Mouse (Mus musculus) spleen, adult 2 months (tissue): ENCODE data around the gene Bpgm. TPM values are rescaled to one million over a fixed set of nuclear protein-coding genes. Genes with fewer than 3 reads are reported as not detected.

Experiments
- DNase-seq, 2 experiments: peaks; one replicate each; pipeline versions ENCODE4 v3.0.0 to v3.0.0-alpha.2; 2012 to 2021; ENCODE audit warnings: low spot score in 2 of 2, low read depth in 1 of 2
- H3K27ac ChIP-seq: fragments of 200-500 bp; 2 replicates; pipeline ENCODE4 v1.5.1; 2012; ENCODE audit warnings: low read length, inconsistent platforms; ENCODE audit not compliant: insufficient read depth
- H3K27me3 ChIP-seq: fragments of 200-500 bp; 2 replicates; pipeline ENCODE4 v1.6.1; 2012; ENCODE audit warnings: mild to moderate bottlenecking, moderate library complexity, low read length, inconsistent platforms; ENCODE audit not compliant: control insufficient read depth, insufficient read depth
- H3K36me3 ChIP-seq: fragments of 200-500 bp; 2 replicates; pipeline ENCODE4 v1.6.1; 2012; ENCODE audit warnings: mild to moderate bottlenecking, low read length, inconsistent platforms; ENCODE audit not compliant: control insufficient read depth, insufficient read depth
- H3K4me1 ChIP-seq: fragments of 200-500 bp; 2 replicates; pipeline ENCODE4 v1.6.1; 2011; ENCODE audit warnings: inconsistent platforms; ENCODE audit not compliant: control insufficient read depth, insufficient read depth, insufficient read length
- H3K4me3 ChIP-seq: fragments of 200-500 bp; 2 replicates; pipeline ENCODE4 v1.5.1; 2011; ENCODE audit warnings: mild to moderate bottlenecking, inconsistent platforms; ENCODE audit not compliant: insufficient read depth, insufficient read length; ENCODE audit errors: extremely low read depth
- CTCF ChIP-seq: fragments of 200-500 bp; IDR thresholded peaks from 2 replicates; pipeline ENCODE4 v1.5.1; 2011; ENCODE audit warnings: mild to moderate bottlenecking, inconsistent platforms; ENCODE audit not compliant: insufficient read depth, insufficient read length, insufficient replicate concordance; ENCODE audit errors: extremely low read depth
- POLR2A ChIP-seq: fragments of 200-500 bp; IDR thresholded peaks from 2 replicates; pipeline ENCODE4 v1.6.1; 2011; ENCODE audit warnings: low read depth, low read length, inconsistent platforms
- WGBS: fragments of 180-500 bp; shearing (Covaris S2); methylation state at CpG from one replicate; pipeline ENCODE4 v1.1.7; 2018; 5-methylcytosine and 5-hydroxymethylcytosine counted together
- polyA plus RNA-seq: library from polyadenylated mRNA; depleted of rRNA; stranded (reverse); fragments of >200 nt; gene quantifications from 2 replicates; pipeline ENCODE4 v1.2.3, GENCODE M21; 2012

The Bpgm gene
- polyA plus RNA-seq, 1 experiment, result 158 TPM

DNA sequence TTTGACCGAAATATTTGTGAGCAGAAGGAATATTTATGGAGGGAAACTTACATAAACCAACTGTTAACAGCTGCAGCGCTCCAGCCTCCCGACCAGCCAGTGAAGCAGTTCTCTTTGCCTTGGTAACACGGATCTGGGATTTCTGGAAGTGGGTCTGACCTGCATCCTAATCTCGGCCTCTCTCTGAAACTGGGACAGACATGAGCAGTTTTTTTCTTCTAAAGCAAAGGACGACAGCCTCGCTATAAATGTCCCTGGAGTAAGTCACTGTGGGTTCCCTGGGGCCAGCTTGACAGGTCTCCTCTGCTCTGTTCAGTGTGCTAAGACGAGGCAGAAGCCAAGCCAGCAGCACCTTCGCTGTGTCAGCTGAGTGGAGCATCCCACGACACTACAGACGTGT is 29.9 kb downstream of the Bpgm start:
- H3K27me3 ChIP-seq, result no peaks in the 10 kb centered on the region
- DNase-seq, result no peak
- no peaks in the 10 kb centered on the region for H3K4me1 ChIP-seq
- H3K27ac ChIP-seq, result no peak overlapping the region
- H3K4me3 ChIP-seq, result no peak overlapping the region
- WGBS, result 89% methylated on average over 11 of the region's 11 CpGs
- no peak for TF ChIP-seq CTCF
- TF ChIP-seq POLR2A, result no peak
- H3K36me3 ChIP-seq, result peaks cover 10% of the 10 kb centered on the region

DNA sequence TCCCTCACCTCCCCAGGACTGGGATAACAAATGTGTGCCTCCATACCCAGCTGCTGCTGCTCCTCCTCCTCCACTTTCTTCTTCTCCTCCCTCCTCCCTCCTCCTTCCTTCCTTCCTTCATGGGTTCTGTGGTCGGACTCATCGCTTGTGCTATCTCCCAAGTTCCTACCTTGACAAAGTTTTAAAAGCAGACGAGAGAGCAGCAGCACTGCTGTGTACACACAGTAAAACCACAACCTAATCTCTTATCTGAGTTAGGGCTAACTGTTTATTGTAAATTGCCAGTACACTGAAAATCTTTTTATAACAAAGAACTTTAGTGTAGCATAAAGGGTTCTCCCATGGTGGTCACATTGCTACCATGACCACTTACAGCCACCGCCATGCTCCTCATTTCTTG is 31.6 kb downstream of the Bpgm start:
- H3K4me1 ChIP-seq, result no peaks in the 10 kb centered on the region
- DNase-seq, result no peak
- WGBS, result 32% methylated on average over 4 of the region's 4 CpGs
- no peak overlapping the region for H3K27ac ChIP-seq
- H3K36me3 ChIP-seq, result peaks cover 10% of the 10 kb centered on the region
- TF ChIP-seq POLR2A, result no peak
- no peak overlapping the region for H3K4me3 ChIP-seq
- H3K27me3 ChIP-seq, result no peaks in the 10 kb centered on the region

DNA sequence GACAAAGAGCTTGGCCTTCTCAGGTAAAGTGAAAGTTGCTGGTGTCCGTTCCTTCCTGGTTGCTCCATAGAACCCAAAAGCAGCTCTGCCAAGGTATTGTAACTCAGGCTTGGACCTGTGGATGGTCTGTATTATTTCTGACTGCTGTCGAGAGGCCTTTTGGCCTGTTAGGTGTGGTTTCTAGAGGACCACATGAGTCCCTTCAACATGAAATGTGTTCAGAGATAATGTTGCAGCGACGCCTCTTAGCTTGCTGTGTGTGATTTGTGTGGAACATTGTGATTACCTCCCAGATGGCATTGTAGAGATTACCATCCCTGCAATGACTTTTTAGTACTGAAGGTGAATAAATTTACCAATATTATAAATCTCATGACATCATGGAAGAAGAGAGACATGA is 32.0 kb downstream of the Bpgm start:
- DNase-seq, result no peak
- H3K27ac ChIP-seq, result no peak overlapping the region
- 72% methylated on average over 4 of the region's 4 CpGs for WGBS

DNA sequence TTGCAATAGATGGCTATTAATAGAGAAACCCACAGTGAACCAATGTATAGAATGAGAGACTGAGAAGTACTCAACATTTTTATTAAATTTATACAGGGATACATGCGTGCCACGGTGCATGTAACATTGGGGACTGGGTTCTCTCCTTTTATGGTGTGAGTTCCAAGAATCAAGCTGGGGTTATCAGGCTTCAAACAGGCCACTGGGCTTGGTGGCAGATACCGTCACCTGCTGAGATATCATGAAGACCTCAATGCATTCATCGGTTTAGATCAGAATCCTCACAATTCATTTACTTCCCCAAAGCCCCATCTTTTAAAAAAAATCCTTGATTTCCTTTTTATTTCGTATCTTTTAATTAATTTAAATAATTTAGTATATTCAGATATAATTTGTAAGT is 34.3 kb downstream of the Bpgm start:
- Histone ChIP-seq H3K27ac (no peak overlapping the region), H3K4me3 (no peak overlapping the region), H3K36me3 (peaks cover 3% of the 10 kb centered on the region; the same call in 1 of the 2 replicates), H3K4me1 (no peaks in the 10 kb centered on the region; the same call in 1 of the 2 replicates), H3K27me3 (no peaks in the 10 kb centered on the region)
- WGBS, result 85% methylated on average over 5 of the region's 5 CpGs
- no peak for DNase-seq
- TF ChIP-seq CTCF, result no peak
- no peak for TF ChIP-seq POLR2A

More for the DNA sequence above, 32.0 kb downstream of the Bpgm start:
- TF ChIP-seq POLR2A, result no peak
- no peak for TF ChIP-seq CTCF
- no peak overlapping the region for H3K4me3 ChIP-seq
- H3K27me3 ChIP-seq, result no peaks in the 10 kb centered on the region
- H3K36me3 ChIP-seq, result peaks cover 10% of the 10 kb centered on the region
- H3K4me1 ChIP-seq, result no peaks in the 10 kb centered on the region

DNA sequence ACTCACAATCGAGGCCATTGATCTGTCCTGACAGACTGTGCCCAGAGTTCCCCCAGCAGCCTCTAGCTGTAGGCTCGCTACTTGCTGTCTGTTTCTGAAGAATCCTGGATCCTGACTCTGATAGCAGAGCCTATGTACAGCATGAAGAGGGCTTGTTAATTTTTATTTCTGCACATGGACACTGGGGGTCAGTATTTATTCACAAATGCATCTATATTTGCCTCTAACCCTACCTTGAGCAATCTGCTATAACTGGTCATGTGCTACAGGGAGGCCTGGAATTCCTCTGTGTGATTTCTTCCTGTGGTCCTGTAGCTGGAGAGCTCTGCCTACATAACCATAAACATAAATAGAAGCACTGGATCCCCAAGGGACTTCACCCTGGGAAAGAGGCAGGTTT is 35.4 kb downstream of the Bpgm start:
- TF ChIP-seq POLR2A (no peak), CTCF (no peak)
- H3K4me1 ChIP-seq, result no peaks in the 10 kb centered on the region; the same call in 1 of the 2 replicates
- 54% methylated on average over 2 of the region's 2 CpGs for WGBS
- no peak for DNase-seq
- no peaks in the 10 kb centered on the region for H3K36me3 ChIP-seq
- H3K4me3 ChIP-seq, result no peak overlapping the region
- no peaks in the 10 kb centered on the region for H3K27me3 ChIP-seq
- no peak overlapping the region for H3K27ac ChIP-seq

DNA sequence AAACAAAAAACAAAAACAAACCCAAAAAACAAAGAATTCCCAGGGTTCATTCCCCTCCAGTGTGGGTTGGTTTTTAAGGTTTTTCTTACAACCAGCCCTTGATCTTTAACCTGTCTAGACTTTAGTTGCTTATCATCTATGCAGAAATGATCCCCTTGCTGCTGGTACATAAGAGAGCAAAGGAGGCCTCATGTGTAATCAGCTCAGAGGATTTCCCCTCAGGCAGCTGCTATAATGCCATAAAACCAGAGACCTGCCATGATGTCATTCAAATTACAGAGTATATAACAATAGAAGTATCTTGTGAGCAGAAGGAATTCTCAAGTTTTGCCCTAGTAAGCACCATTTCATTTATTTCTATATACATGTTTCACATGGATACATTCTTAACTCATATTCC is 36.7 kb downstream of the Bpgm start:
- TF ChIP-seq CTCF, result no peak
- no peak for TF ChIP-seq POLR2A
- H3K4me3 ChIP-seq, result no peak overlapping the region
- no peak for DNase-seq
- H3K4me1 ChIP-seq, result no peaks in the 10 kb centered on the region; the same call in 1 of the 2 replicates
- no peak overlapping the region for H3K27ac ChIP-seq
- no peaks in the 10 kb centered on the region for H3K27me3 ChIP-seq
- H3K36me3 ChIP-seq, result no peaks in the 10 kb centered on the region

DNA sequence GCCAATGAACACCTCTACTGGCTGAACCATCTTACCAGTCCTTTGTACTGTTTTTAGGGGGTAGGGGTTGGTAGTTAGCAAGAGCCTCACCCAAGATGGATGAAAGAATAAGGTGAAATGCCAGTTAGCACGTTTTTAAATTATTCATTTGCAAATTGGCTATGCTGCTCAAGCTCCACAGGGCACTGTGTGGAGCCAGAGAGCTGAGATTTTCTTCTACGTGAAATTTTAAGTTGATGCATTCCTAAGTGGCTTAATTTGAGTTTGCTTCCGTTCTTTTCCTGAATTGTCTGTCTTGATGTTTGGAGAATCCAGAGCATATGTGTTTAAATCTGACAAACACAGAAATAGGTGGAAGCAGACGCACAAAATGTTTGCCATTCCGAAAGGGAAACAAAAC is 38.6 kb downstream of the Bpgm start:
- Histone ChIP-seq H3K4me1 (no peaks in the 10 kb centered on the region; the same call in 1 of the 2 replicates), H3K4me3 (no peak overlapping the region), H3K27me3 (no peaks in the 10 kb centered on the region), H3K36me3 (no peaks in the 10 kb centered on the region), H3K27ac (no peak overlapping the region)
- WGBS, result 66% methylated on average over 5 of the region's 5 CpGs
- TF ChIP-seq CTCF (no peak), POLR2A (no peak)
- no peak for DNase-seq
